Mouse (Mus musculus) liver, embryonic 14.5 days (tissue): ENCODE results near the gene Adamts7. TPM values are rescaled to one million over a fixed set of nuclear protein-coding genes. Genes with fewer than 3 reads are reported as not detected.

Experiments
- ATAC-seq: fragments of 200-750 bp; cut with Nextera tagmentation; 2 replicates; pipeline ENCODE4 v1.8.0; 2017; ENCODE audit warnings: moderate number of reproducible peaks, mild to moderate bottlenecking, moderate library complexity; ENCODE audit not compliant: insufficient read depth
- DNase-seq, 3 experiments: peaks; one replicate each; pipeline ENCODE4 v3.0.0-alpha.2; 2012 to 2013; ENCODE audit warnings: low read depth in 3 of 3, low spot score in 3 of 3
- H3K27ac ChIP-seq: fragments of 300-500 bp; sonication (generic); 2 replicates; pipeline ENCODE4 v1.5.1; 2014; ENCODE audit warnings: moderate library complexity, mild to moderate bottlenecking, control low read depth, inconsistent platforms
- H3K27me3 ChIP-seq: fragments of 300-500 bp; sonication (generic); 2 replicates; pipeline ENCODE4 v1.6.1; 2014; ENCODE audit warnings: mild to moderate bottlenecking, low read length, moderate library complexity; ENCODE audit not compliant: control insufficient read depth, insufficient read depth
- H3K36me3 ChIP-seq: fragments of 300-500 bp; sonication (generic); replicated peaks from 2 replicates; pipeline ENCODE4 v1.6.1; 2014; ENCODE audit warnings: low read depth; ENCODE audit not compliant: control insufficient read depth, insufficient read depth
- H3K4me1 ChIP-seq, 2 experiments: fragments of 200-500 bp in 1 of 2; fragments of 300-500 bp in 1 of 2; sonication (generic) in 1 of 2; replicated peaks; 2 replicates each; pipeline ENCODE4 v1.6.1; 2012 to 2014; ENCODE audit warnings: antibody characterized with exemption in 1 of 2, inconsistent platforms in 1 of 2, low read length in 1 of 2; ENCODE audit not compliant: control insufficient read depth in 2 of 2, insufficient read depth in 2 of 2
- H3K4me2 ChIP-seq: fragments of 300-500 bp; sonication (generic); 2 replicates; pipeline ENCODE4 v1.6.1; 2014; ENCODE audit warnings: low read depth, mild to moderate bottlenecking, control low read depth, moderate library complexity
- H3K4me3 ChIP-seq, 2 experiments: fragments of 200-500 bp in 1 of 2; fragments of 300-500 bp in 1 of 2; sonication (generic) in 1 of 2; 2 replicates each; pipeline ENCODE4 v1.5.1; 2012 to 2014; ENCODE audit warnings: low read depth in 2 of 2, low read length in 2 of 2, mild to moderate bottlenecking in 2 of 2, control low read depth in 1 of 2, inconsistent platforms in 1 of 2, moderate library complexity in 1 of 2; ENCODE audit not compliant: insufficient read depth in 1 of 2
- H3K9ac ChIP-seq: fragments of 300-500 bp; sonication (generic); replicated peaks from 2 replicates; pipeline ENCODE4 v1.6.1; 2014; ENCODE audit warnings: mild to moderate bottlenecking, control low read depth, moderate library complexity
- H3K9me3 ChIP-seq: fragments of 300-500 bp; sonication (generic); 2 replicates; pipeline ENCODE4 v1.6.1; 2016; ENCODE audit warnings: low read length, mixed read lengths; ENCODE audit not compliant: control insufficient read depth
- CTCF ChIP-seq: IDR thresholded peaks from 2 replicates; pipeline ENCODE4 v1.5.1; 2016; ENCODE audit warnings: antibody characterized with exemption, low read depth, control low read depth
- EP300 ChIP-seq: IDR thresholded peaks from 2 replicates; pipeline ENCODE4 v1.6.1; 2016; ENCODE audit warnings: antibody characterized with exemption, low read depth
- WGBS: fragments of 180-500 bp; shearing (Covaris S2); extraction: QIAGEN DNeasy Blood & Tissue Kit; methylation state at CpG from one replicate; pipeline ENCODE4 v1.1.7; 2014; ENCODE audit not compliant: insufficient replicate concordance; 5-methylcytosine and 5-hydroxymethylcytosine counted together
- polyA plus RNA-seq, 2 experiments: library from polyadenylated mRNA; depleted of rRNA in 1 of 2; stranded (reverse) in 1 of 2; unstranded in 1 of 2; fragments of >200 nt; fragmentation: Nextera tagmentation in 1 of 2; extraction: Ambion mirVana in 1 of 2; gene quantifications; 2 replicates each; pipeline versions ENCODE4 v1.2.1 to v1.2.3; 2012 to 2014

Adamts7 gene
- polyA plus RNA-seq, 2 experiments, result 0.47 to 0.64 TPM

GRCm38 (mm10) chr9:90115308-90115700 lies 47.6 kb upstream of the Adamts7 start:
- H3K9me3 ChIP-seq, result no peaks in the 10 kb centered on the region
- H3K36me3 ChIP-seq, result no peaks in the 10 kb centered on the region
- H3K4me3 ChIP-seq, result peak overlapping the region; percentile 74 to 88
- H3K4me1 ChIP-seq, result peaks cover 13 to 22% of the 10 kb centered on the region in 2 experiments
- no peaks in the 10 kb centered on the region for H3K27me3 ChIP-seq
- DNase-seq (no peak), ATAC-seq (no peak)
- peak overlapping the region; percentile 66 for H3K9ac ChIP-seq
- TF ChIP-seq EP300, result no peak
- TF ChIP-seq CTCF, result no peak
- H3K4me2 ChIP-seq, result peak overlapping the region; percentile 90
- H3K27ac ChIP-seq, result no peak overlapping the region

- Histone ChIP-seq H3K4me1 (peaks cover 7 to 14% of the 10 kb centered on the region in 2 experiments), H3K9ac (no peak overlapping the region), H3K27ac (no peak overlapping the region), H3K4me2 (no peak overlapping the region), H3K27me3 (no peaks in the 10 kb centered on the region), H3K4me3 (no peak overlapping the region), H3K36me3 (no peaks in the 10 kb centered on the region), H3K9me3 (no peaks in the 10 kb centered on the region)
- no peak for DNase-seq
- TF ChIP-seq CTCF (no peak), EP300 (no peak)
- no peak for ATAC-seq
These were observed 45.6 kb upstream of the Adamts7 start for GRCm38 (mm10) chr9:90117234-90117633.

GRCm38 (mm10) chr9:90122246-90122740 lies 40.6 kb upstream of the Adamts7 start:
- ATAC-seq, result no peak
- WGBS, result 45% methylated on average over 4 of the region's 4 CpGs

GRCm38 (mm10) chr9:90124156-90124872 lies 38.6 kb upstream of the Adamts7 start:
- TF ChIP-seq EP300 (no peak), CTCF (no peak)
- ATAC-seq, result no peak
- Histone ChIP-seq H3K9ac (no peak overlapping the region), H3K27me3 (no peaks in the 10 kb centered on the region), H3K9me3 (no peaks in the 10 kb centered on the region), H3K27ac (no peak overlapping the region), H3K4me2 (no peak overlapping the region), H3K4me1 (peaks cover 4% of the 10 kb centered on the region in 2 experiments; a peak in 2 of 4 replicates), H3K36me3 (no peaks in the 10 kb centered on the region), H3K4me3 (no peak overlapping the region)
- DNase-seq, result no peak
- WGBS, result 55% methylated on average over 11 of the region's 11 CpGs

More at GRCm38 (mm10) chr9:90122246-90122740, 40.6 kb upstream of the Adamts7 start:
- Histone ChIP-seq H3K36me3 (no peaks in the 10 kb centered on the region), H3K9ac (no peak overlapping the region), H3K27ac (no peak overlapping the region), H3K27me3 (no peaks in the 10 kb centered on the region), H3K9me3 (no peaks in the 10 kb centered on the region), H3K4me3 (no peak overlapping the region), H3K4me2 (no peak overlapping the region), H3K4me1 (peaks cover 4% of the 10 kb centered on the region in 2 experiments; a peak in 2 of 4 replicates)
- no peak for TF ChIP-seq EP300
- no peak for TF ChIP-seq CTCF
- no peak for DNase-seq

- no peaks in the 10 kb centered on the region for H3K36me3 ChIP-seq
- H3K4me2 ChIP-seq, result no peak overlapping the region
- TF ChIP-seq EP300, result no peak
- TF ChIP-seq CTCF, result no peak
- 52% methylated on average over 8 of the region's 8 CpGs for WGBS
- DNase-seq (no peak), ATAC-seq (no peak)
- no peak overlapping the region for H3K27ac ChIP-seq
- no peaks in the 10 kb centered on the region for H3K9me3 ChIP-seq
- no peak overlapping the region for H3K4me3 ChIP-seq
- peaks cover 4% of the 10 kb centered on the region in 2 experiments; a peak in 2 of 4 replicates for H3K4me1 ChIP-seq
- no peak overlapping the region for H3K9ac ChIP-seq
- H3K27me3 ChIP-seq, result no peaks in the 10 kb centered on the region
These were observed 38.0 kb upstream of the Adamts7 start for GRCm38 (mm10) chr9:90124873-90125245.
